Mouse (Mus musculus): ENCODE results near the gene Tomm40l. TPM values are rescaled to one million over a fixed set of nuclear protein-coding genes. Genes with fewer than 3 reads are reported as not detected.

The Tomm40l gene
- polyA plus RNA-seq (2017; shearing (Covaris generic)): 34.9 TPM

DNA sequence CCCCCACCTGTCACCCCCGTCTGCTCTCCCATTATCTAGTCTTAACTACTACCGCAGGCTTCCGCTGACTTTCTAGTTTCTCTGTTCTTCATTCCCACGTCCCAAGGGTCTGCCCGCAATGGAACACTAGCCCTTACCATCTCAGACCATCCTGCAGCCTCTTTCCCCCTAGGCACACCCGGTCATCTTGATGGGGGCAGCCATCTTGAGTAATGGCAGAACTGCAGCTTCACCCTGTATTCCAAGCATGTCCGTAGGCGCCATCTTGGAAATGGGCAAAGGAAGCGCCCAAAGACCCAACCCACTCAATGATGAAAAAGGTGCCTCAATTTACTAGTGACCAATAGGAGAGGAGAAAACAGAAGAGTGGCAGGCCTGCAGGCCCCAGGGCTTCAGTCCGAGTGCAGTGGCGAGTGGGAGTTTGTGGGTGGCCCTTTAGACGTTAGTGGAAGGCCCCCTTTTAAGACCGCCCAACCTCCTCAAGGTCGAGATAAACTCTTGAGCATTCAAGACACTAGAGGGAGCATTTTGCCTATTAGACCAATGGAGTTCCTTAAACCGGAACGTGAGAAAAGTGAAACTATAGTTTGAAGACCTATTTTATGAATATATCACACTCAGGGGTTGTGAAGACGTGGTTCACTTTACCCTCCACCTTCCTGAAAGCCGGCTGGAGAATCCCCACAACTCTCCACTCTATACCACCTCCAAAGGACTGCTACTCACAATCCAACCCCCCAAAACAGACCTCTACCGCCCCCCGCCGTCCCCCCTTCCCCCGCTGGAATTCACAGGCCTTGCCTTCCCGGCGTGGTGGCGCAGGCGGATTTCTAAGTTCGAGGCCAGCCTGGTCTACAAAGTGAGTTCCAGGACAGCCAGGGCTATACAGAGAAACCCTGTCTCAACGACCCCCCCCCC lies at the start of gene Tomm40l:
Tomm40l (minus strand) TSS at position 277 of the 918 bp plus-strand sequence.

DNA sequence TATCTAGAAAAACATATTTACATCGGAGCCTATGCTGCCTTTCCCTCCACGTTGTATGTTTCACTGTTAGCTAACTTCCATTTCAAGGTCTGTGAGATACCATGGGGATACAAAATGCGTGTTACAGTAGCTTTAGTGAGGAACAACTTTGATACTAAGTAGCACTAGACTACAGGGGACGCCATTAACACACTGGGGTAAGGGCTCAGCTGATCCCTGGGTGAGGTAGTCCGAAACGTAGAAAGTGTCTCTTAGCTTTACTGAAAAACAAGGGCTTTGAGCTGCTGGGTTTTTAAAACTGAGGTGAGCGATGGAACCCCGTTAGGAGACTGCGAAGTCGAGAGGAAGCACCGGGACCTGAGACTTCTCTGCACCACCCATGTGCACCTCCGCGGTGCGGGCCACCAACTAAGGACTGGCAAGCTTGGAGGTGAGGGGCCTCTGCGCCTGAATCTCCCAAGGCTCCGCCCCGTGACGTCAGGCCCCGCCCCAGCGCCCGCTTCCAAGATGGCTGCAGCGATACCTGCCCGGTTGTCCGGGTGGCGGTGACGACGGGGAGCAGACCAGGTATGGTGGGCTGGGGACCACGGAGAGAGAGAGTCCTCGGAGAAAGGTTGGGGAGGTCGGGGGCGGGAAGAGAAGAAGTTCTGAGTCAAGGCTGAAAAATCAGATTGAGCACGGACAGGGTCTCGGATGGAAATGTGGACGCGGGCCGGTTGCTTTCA lies 47.7 kb upstream of the Tomm40l start, which contains the start of gene B4galt3:
B4galt3 (plus strand) TSS at position 481 of the 725 bp plus-strand sequence.

DNA sequence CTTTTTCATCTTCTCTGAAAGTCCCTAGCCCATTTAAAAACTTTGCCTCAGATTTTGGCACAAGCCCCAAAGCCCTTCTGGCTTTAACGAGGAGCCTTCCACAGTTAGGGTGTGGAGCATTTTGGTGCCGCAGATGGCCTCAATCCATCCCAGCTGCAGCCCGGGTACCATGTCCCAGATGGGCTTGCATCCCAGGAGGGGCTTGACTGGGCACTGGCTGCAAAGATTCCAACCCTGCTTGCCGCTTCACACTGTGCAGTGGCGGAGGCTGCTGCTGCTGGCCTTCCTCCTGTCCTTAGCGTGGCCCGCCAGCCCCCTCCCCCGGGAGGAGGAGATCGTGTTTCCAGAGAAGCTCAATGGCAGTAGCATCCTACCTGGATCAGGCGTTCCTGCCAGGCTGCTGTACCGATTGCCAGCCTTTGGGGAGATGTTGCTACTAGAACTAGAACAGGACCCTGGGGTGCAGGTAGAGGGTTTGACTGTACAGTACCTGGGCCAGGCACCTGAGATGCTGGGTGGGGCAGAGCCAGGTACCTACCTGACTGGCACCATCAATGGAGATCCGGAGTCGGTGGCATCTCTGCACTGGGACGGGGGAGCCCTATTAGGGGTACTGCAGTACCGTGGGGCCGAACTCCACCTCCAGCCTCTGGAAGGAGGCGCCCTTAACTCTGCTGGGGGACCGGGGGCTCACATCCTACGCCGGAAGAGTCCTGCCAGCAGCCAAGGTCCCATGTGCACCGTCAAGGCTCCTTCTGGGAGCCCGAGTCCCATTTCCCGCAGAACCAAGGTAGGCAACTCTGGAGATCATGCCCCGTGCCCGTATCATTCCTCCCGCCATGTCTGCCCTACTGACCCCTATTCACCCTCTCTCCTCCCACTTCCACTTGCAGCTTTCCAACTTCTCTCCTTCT lies 28.6 kb upstream of the Tomm40l start, which contains the start of gene Ndufs2:
Ndufs2 (minus strand) TSS at position 709 of the 914 bp plus-strand sequence.

DNA sequence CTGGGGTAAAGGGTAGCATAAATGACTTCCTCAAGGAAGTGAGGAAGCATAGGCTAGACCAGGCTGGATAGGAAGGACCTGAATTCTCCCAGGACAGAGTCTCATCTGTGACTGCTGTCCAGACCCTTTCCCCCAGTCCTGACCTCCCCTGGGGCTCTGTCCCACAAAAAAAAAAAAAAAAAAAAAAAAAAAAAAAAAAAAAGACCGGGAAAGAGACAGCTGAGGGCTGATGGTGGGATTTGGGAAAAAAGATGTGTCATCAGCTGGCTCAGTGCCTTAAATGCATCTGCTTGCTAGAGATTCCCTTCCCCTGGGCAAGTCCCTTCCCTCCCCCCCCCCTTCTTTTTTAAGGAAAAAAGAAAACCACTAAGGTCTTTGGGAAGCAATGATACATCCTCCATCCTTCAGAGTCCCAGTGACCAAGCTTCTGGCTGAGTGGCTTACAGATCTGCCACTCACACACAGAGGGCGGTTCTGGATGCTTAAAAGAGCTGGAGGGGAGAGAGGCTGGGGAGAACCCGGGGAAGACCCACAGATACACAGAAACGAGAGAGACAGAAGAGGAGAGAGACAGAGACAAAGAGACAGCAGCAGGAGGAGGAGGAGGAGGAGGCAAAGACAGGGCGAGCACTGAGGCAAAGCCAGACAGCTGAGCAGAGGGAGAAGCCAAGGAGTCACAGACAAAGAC lies 27.7 kb upstream of the Tomm40l start, which contains the start of gene Adamts4:
Adamts4 (plus strand) TSS at position 509 of the 688 bp plus-strand sequence.

DNA sequence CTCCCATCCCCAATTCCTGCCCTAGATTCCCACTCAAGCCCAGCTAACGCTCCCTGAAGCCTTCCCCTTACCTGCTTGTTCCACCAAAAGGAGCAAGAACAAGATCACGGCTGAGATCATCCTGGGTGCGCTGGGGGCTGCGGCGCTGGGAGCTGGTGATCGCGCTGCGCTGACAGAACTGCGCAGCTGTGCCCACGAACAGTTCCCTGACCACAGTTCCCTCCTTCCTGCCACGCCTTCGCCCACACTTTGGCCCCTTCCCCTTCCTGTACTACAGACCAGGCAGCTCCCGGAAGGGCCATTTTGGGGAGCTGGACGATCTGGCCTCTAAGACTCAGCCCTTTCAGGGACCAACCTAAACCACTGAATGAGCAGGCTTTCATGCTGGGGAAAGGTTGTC lies 11.8 kb upstream of the Tomm40l start, which contains the start of gene Fcer1g:
Fcer1g (minus strand) TSS at position 240 of the 400 bp plus-strand sequence.

DNA sequence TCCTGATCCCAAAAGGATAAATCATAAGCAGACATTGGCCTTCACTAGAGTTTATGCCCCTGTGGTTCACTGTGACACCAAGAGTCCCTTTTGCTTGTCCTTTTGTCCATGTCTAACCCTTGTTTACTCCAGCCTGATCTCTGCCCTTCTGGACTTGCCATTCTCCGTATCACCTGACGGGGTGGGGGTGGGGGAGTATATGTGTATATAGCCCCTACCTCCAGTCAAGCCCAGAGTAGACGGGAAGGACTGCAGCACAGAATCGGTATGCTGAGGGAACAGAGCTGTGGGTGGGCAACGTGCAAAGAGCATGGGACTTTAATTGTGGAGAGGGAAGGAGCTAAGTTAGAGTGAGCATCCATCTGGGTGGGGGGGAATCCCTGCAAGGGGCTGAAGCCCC lies 2.5 kb upstream of the Tomm40l start, which contains the start of gene Apoa2:
Apoa2 (plus strand) TSS at position 198 of the 400 bp plus-strand sequence.

DNA sequence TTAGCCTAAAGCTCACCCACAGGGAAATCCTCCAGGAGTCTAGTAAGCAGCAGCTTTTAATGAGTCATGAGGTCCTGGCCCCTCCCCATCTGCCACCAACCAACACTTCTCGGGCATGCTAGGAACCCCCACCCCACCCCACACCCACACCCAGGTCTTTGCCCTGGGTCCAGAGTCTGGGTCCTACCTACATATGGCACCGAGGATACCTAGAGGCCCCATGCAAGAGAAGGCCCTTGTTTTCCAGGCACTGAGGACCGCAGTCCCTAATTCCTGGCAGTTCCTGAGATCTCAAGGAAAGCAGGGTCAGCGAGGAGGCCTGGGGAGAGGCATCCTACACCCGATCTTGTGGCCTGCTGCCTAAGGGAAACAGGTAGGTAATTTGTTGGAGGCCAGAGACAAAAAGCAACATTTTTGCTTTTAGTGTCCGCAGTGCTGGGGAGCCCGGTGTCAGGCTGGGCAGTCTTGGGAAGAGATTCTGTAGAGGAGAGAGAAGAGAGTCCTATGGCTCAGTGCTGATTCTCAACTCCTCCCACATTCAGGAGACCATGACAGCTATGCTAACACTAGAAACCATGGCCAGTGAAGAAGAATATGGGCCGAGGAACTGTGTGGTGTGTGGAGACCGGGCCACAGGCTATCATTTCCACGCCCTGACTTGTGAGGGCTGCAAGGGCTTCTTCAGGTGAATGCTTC lies 8.4 kb downstream of the Tomm40l start, which contains the start of gene Nr1i3:
Nr1i3 (plus strand) TSS at position 170 of the 696 bp plus-strand sequence.

DNA sequence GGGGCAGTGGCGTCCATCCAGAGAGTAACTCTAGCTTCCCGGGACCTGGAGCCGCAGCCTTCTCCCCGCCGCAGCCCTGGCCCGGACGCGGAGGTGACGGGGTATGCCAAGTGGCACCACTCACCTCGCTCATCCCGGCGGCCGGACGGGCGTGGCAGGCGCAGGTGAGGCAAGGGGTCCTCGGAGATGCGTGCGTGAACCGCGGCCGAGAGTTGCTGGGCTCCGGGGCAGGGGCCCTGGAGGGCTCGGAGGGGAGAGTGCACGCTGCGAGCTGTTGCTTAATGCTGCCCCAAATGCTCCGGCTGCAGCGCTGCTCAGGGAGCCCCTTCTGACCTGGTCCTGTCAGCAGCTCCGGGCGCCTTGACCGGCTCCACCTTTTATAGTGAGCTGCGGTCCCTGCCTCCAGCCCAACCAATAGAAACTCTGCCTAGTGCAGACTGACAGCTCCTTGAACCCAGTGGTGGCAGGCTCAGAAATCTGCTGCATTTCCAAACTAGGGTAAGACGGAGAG lies 26.4 kb downstream of the Tomm40l start, which contains the start of gene Pcp4l1:
Pcp4l1 (minus strand) TSS at position 382 of the 511 bp plus-strand sequence.

Other genes starting within 250 kb of the Tomm40l start
- gene Fcgr2b, start 246.0 kb downstream of the Tomm40l start, polyA plus RNA-seq (2017; shearing (Covaris generic)): 0.50 TPM
- 0.47 TPM for gene Fcgr4, start 203.6 kb downstream of the Tomm40l start, polyA plus RNA-seq (2017; shearing (Covaris generic))
- gene Fcgr3, start 157.6 kb downstream of the Tomm40l start, polyA plus RNA-seq (2017; shearing (Covaris generic)): 1.6 TPM
- gene Cfap126, start 108.6 kb downstream of the Tomm40l start, polyA plus RNA-seq (2017; shearing (Covaris generic)): 1.2 TPM
- gene Sdhc, start 71.9 kb downstream of the Tomm40l start, polyA plus RNA-seq (2017; shearing (Covaris generic)): 159 TPM
- gene Mpz, start 71.8 kb downstream of the Tomm40l start, polyA plus RNA-seq (2017; shearing (Covaris generic)): not detected
- not detected for gene Pcp4l1, start 26.2 kb downstream of the Tomm40l start, polyA plus RNA-seq (2017; shearing (Covaris generic))
- 0.36 TPM for gene Nr1i3, start 8.5 kb downstream of the Tomm40l start, polyA plus RNA-seq (2017; shearing (Covaris generic))
- not detected for gene Apoa2, start 2.5 kb upstream of the Tomm40l start, polyA plus RNA-seq (2017; shearing (Covaris generic))
- 5.2 TPM for gene Fcer1g, start 11.9 kb upstream of the Tomm40l start, polyA plus RNA-seq (2017; shearing (Covaris generic))
- gene Adamts4, start 27.9 kb upstream of the Tomm40l start, polyA plus RNA-seq (2017; shearing (Covaris generic)): 0.12 TPM
- 181 TPM for gene Ndufs2, start 28.9 kb upstream of the Tomm40l start, polyA plus RNA-seq (2017; shearing (Covaris generic))
- 43.3 TPM for gene B4galt3, start 47.8 kb upstream of the Tomm40l start, polyA plus RNA-seq (2017; shearing (Covaris generic))
- gene Ppox, start 58.7 kb upstream of the Tomm40l start, polyA plus RNA-seq (2017; shearing (Covaris generic)): 83.9 TPM
- gene Usp21, start 65.5 kb upstream of the Tomm40l start, polyA plus RNA-seq (2017; shearing (Covaris generic)): 61.2 TPM
- gene Ufc1, start 72.5 kb upstream of the Tomm40l start, polyA plus RNA-seq (2017; shearing (Covaris generic)): 54.1 TPM
- gene Dedd, start 106.6 kb upstream of the Tomm40l start, polyA plus RNA-seq (2017; shearing (Covaris generic)): 45.6 TPM
- gene Nit1, start 123.1 kb upstream of the Tomm40l start, polyA plus RNA-seq (2017; shearing (Covaris generic)): 48.6 TPM
- gene Pfdn2, start 123.2 kb upstream of the Tomm40l start, polyA plus RNA-seq (2017; shearing (Covaris generic)): 93.6 TPM
- gene Klhdc9, start 138.3 kb upstream of the Tomm40l start, polyA plus RNA-seq (2017; shearing (Covaris generic)): 0.29 TPM
- 0.07 TPM for gene Nectin4, start 147.6 kb upstream of the Tomm40l start, polyA plus RNA-seq (2017; shearing (Covaris generic))
- 190 TPM for gene Arhgap30, start 166.4 kb upstream of the Tomm40l start, polyA plus RNA-seq (2017; shearing (Covaris generic))
- 75.0 TPM for gene Usf1, start 188.8 kb upstream of the Tomm40l start, polyA plus RNA-seq (2017; shearing (Covaris generic))
- 3.2 TPM for gene Tstd1, start 196.4 kb upstream of the Tomm40l start, polyA plus RNA-seq (2017; shearing (Covaris generic))
- gene F11r, start 215.0 kb upstream of the Tomm40l start, polyA plus RNA-seq (2017; shearing (Covaris generic)): 0.26 TPM

All from CD4-positive, CD25-positive, alpha-beta regulatory T cell (primary cell).